8 mouse cellular contexts compared by ENCODE assay signal in genomic region chr15:6708526-6709441, GRCm38 (mm10). TPM values are rescaled to one million over a fixed set of nuclear protein-coding genes. Genes with fewer than 3 reads are reported as not detected.
DNase-seq lines count a peak whose midpoint lies in the region; ATAC-seq and TF ChIP-seq lines count a peak whose summit lies in the region.

No protein-coding gene starts in this region.

- no peak for TF ChIP-seq CTCF in E14TG2a.4 (conservative IDR thresholded peaks at IDR 0.05; ENCODE audit: low read length)

- 0 out of 2 replicates have a peak, but pooled peaks cover 6% of the 10 kb centered on the region for H3K27me3 ChIP-seq in E14TG2a.4 (ENCODE audit: insufficient read depth, low read length)
- H3K27me3 ChIP-seq in embryonic facial prominence, embryonic 11.5 days (ENCODE audit: control insufficient read depth, insufficient read depth, low read length), result no peaks in the 10 kb centered on the region
- H3K27me3 ChIP-seq in heart, embryonic 15.5 days, result no peaks in the 10 kb centered on the region

- WGBS in embryonic facial prominence, embryonic 11.5 days, result 0% methylated on average over 78 of the region's 89 CpGs
- under 1% methylated on average over 89 of the region's 89 CpGs for WGBS in heart, embryonic 15.5 days

- peak overlapping the region; percentile 80 for H3K4me2 ChIP-seq in embryonic facial prominence, embryonic 11.5 days (ENCODE audit: low read depth, low read length)
- peak overlapping the region; percentile 88 for H3K4me2 ChIP-seq in heart, embryonic 15.5 days

- ATAC-seq in embryonic facial prominence, embryonic 11.5 days (replicated peaks; ENCODE audit: insufficient number of reproducible peaks, low FRiP score, low TSS enrichment, low read depth), result peak; percentile 86
- peak; percentile 69 for ATAC-seq in heart, embryonic 15.5 days (replicated peaks; ENCODE audit: insufficient number of reproducible peaks, insufficient read depth, low FRiP score, low read depth)

- H3K4me3 ChIP-seq in E14TG2a.4 (replicated peaks; ENCODE audit: low read length), result peak overlapping the region; percentile 93
- peak overlapping the region; percentile 94 for H3K4me3 ChIP-seq in embryonic facial prominence, embryonic 11.5 days (ENCODE audit: low read depth, low read length)
- H3K4me3 ChIP-seq in heart, embryonic 15.5 days, result peak overlapping the region; percentile 94

- no peaks in the 10 kb centered on the region for H3K9me3 ChIP-seq in E14TG2a.4 (ENCODE audit: low read length)
- H3K9me3 ChIP-seq in embryonic facial prominence, embryonic 11.5 days (replicated peaks; ENCODE audit: control insufficient read depth, low read length), result no peaks in the 10 kb centered on the region
- no peaks in the 10 kb centered on the region for H3K9me3 ChIP-seq in heart, embryonic 15.5 days (replicated peaks)

- DNase-seq in adrenal gland, postnatal 14 days, result peak; percentile 58
- peak; percentile 53 for DNase-seq in embryonic facial prominence, embryonic 11.5 days (ENCODE audit: low spot score)
- peak; percentile 60 to 65 for DNase-seq in kidney, postnatal 4 days
- peak; percentile 57 to 58 for DNase-seq in lung, postnatal 4 days
- DNase-seq in right cerebral cortex, postnatal 10 days (ENCODE audit: low spot score in 2 of 2), result peak; percentile 56 to 57
- DNase-seq in urinary bladder, postnatal 14 days (ENCODE audit: low spot score), result peak; percentile 27

- H3K9ac ChIP-seq in embryonic facial prominence, embryonic 11.5 days (replicated peaks; ENCODE audit: low read length), result peak overlapping the region; percentile 80
- peak overlapping the region; percentile 92 for H3K9ac ChIP-seq in heart, embryonic 15.5 days

- H3K36me3 ChIP-seq in E14TG2a.4 (ENCODE audit: insufficient read depth, low read length), result no peaks in the 10 kb centered on the region
- no peaks in the 10 kb centered on the region for H3K36me3 ChIP-seq in embryonic facial prominence, embryonic 11.5 days (replicated peaks; ENCODE audit: control insufficient read depth, insufficient read depth, low read depth, low read length)
- no peaks in the 10 kb centered on the region for H3K36me3 ChIP-seq in heart, embryonic 15.5 days

- peak overlapping the region; percentile 71 for H3K27ac ChIP-seq in embryonic facial prominence, embryonic 11.5 days (replicated peaks; ENCODE audit: low read depth, low read length)
- peak overlapping the region; percentile 91 for H3K27ac ChIP-seq in heart, embryonic 15.5 days

- peaks cover 34% of the 10 kb centered on the region for H3K4me1 ChIP-seq in E14TG2a.4 (replicated peaks; ENCODE audit: low read depth, low read length)
- H3K4me1 ChIP-seq in embryonic facial prominence, embryonic 11.5 days (ENCODE audit: control insufficient read depth, insufficient read depth, low read length), result no peaks in the 10 kb centered on the region
- peaks cover 20% of the 10 kb centered on the region for H3K4me1 ChIP-seq in heart, embryonic 15.5 days (replicated peaks)

RNA-seq across cellular contexts. Expression of gene Rictor, which starts 0.6 kb away (rescaled TPM):
- 25.9 and 26.2 TPM in 2 replicates for total RNA-seq in adrenal gland, postnatal 14 days (2021)
- polyA plus RNA-seq in embryonic facial prominence, embryonic 11.5 days (2014; fragmentation: Nextera tagmentation; extraction: Ambion mirVana), result 40.2 and 47.9 TPM in 2 replicates
- polyA plus RNA-seq in heart, embryonic 15.5 days (2015; fragmentation: Nextera tagmentation; extraction: Ambion mirVana), result 28.1 and 29.7 TPM in 2 replicates

Comparison
In these comparisons a context has a peak if more than half of its experiments do, and no peak if none do; other contexts are left out.
1. Peak in every context shown above with its lines: DNase-seq, ATAC-seq, H3K4me3 ChIP-seq and H3K27ac ChIP-seq.